Mouse (Mus musculus): ENCODE measurements around the gene Nup85. TPM values are rescaled to one million over a fixed set of nuclear protein-coding genes. Genes with fewer than 3 reads are reported as not detected.

Nup85 gene
- total and polyA plus RNA-seq, 3 experiments, result 362 to 370 TPM; not detected in 1

DNA sequence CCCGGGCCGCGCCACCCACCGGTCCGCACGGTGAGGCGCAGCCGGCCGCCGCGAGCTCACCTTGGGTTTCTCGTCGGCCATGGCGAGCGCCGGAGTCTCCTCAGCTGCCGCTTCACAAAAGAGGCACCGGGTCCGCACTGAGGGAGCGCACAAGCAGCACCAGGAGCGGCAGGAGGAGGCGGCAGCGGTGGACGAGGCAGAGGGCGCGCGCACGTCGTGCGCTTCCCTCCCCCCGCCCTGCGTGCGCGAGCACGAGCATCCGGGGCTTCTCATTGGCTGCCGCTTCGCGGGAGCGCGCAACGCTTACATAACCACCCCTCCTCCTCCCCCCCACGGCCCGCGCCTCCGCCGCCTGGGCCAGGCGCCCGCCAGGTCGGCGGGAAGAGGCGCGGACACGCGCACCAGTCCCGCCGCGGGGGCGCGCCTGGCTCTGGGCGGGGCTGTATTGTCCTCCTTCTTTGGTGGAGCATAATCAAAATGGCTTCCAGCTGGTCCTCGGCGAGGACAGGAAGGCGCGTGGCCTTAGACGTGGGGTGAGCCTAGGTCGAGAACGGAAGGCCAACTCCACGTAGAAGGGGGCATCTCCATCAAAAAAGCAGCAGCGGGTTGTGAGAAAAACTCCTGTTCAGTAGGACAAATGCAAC is 28.1 kb upstream of the Nup85 start, which contains the start of gene Sumo2 (continued):
- no peak for TF ChIP-seq ZC3H11A (IDR thresholded peaks at IDR 0.05; ENCODE audit: low read depth, low read length)
- peak; percentile 45; the same call in 1 of the 2 replicates for TF ChIP-seq NRF1 (IDR thresholded peaks at IDR 0.05; ENCODE audit: insufficient read depth, low read depth, low read length, poor library complexity, severe bottlenecking)
- peak; percentile 99 for TF ChIP-seq MAZ (IDR thresholded peaks at IDR 0.05; ENCODE audit: low read depth, low read length)
- TF ChIP-seq POLR2AphosphoS2 (IDR thresholded peaks at IDR 0.05; ENCODE audit: low read length), result peak; percentile 77; the same call in 1 of the 2 replicates
- no peak for TF ChIP-seq JUND (IDR thresholded peaks at IDR 0.05; ENCODE audit: low read depth, low read length)
- peak; percentile 79; the same call in 1 of the 2 replicates for TF ChIP-seq MYC (IDR thresholded peaks at IDR 0.05; ENCODE audit: low read depth, low read length)
- TF ChIP-seq EP300 (IDR thresholded peaks at IDR 0.05; ENCODE audit: low read depth in 1 of 2, low read length in 2 of 2), result no peak; a peak in 1 of 4 replicates
- TF ChIP-seq TAL1 (IDR thresholded peaks at IDR 0.05; ENCODE audit: low read length), result no peak
- no peak for TF ChIP-seq RCOR1 (IDR thresholded peaks at IDR 0.05; ENCODE audit: low read depth, low read length)
- TF ChIP-seq MXI1 (IDR thresholded peaks at IDR 0.05; ENCODE audit: low read depth, low read length), result peak; percentile 57; the same call in 1 of the 2 replicates
- TF ChIP-seq USF2 (IDR thresholded peaks at IDR 0.05; ENCODE audit: borderline replicate concordance in 1 of 2, insufficient read depth in 1 of 2, low read depth in 1 of 2, low read length in 2 of 2), result no peak
- TF ChIP-seq GABPA (IDR thresholded peaks at IDR 0.05; ENCODE audit: low read depth, low read length), result no peak

DNA sequence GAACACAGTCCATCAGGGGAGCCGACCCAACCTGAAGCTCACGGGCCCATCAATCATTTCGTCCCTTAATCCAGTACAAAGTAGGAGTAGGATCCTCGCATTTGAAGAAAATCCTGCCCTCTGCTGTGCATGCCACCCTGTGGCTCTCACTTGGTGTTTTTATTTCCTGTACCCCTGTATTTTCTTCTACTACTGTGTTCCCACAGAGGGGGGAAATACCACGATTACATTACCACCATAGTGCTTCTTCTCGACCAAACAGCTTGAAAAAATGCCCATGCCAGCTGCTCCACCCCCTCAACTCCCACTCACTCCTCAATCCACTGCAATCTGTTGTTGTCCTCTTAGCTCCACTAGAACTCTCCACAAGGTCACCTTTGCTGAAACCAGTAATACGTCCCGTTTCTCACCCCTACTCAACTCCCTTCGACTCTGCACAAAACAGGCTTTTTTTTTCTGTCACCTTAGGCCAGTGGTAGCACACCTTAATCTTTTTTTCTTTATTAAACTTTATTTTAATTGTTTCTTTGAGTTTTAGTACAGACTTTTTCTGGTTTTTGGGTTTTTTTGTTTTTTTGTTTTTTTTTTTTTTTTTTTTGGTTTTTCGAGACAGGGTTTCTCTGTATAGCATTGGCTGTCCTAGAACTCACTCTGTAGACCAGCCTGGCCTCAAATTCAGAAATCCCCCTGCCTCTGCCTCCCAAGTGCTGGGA is 27.2 kb upstream of the Nup85 start:
- Histone ChIP-seq H3K36me3 (ENCODE audit: control insufficient read depth in 1 of 2, insufficient read depth in 2 of 2, low read length in 2 of 2) (peaks cover 26 to 37% of the 10 kb centered on the region in 2 experiments), H3K4me1 (ENCODE audit: control insufficient read depth in 1 of 2, insufficient read depth in 2 of 2, low read length in 2 of 2) (peaks cover 9 to 27% of the 10 kb centered on the region in 2 experiments), H3K79me2 (ENCODE audit: control insufficient read depth, insufficient read depth, low read length, poor library complexity) (peaks cover 40% of the 10 kb centered on the region), H3K9me3 (replicated peaks; ENCODE audit: insufficient read depth, low read length) (no peaks in the 10 kb centered on the region), H3K4me3 (ENCODE audit: control insufficient read depth in 1 of 2, insufficient read depth in 1 of 2, low read depth in 2 of 2, low read length in 2 of 2) (peak overlapping the region; percentile 51 to 62), H3K27ac (ENCODE audit: control insufficient read depth, low read depth, low read length) (peak overlapping the region; percentile 92), H3K27me3 (ENCODE audit: control insufficient read depth in 1 of 2, insufficient read depth in 2 of 2, low read length in 2 of 2) (peaks cover 0 to under 1% of the 10 kb centered on the region in 2 experiments; a peak in 2 of 4 replicates), H3K9ac (ENCODE audit: control insufficient read depth, low read depth, low read length, poor library complexity, severe bottlenecking) (peak overlapping the region; percentile 80)
- peak; percentile 77 for DNase-seq (ENCODE audit: low read depth, low spot score)
- TF ChIP-seq CHD2 (IDR thresholded peaks at IDR 0.05; ENCODE audit: low read length), result no peak
- peak in 1 of 3 experiments; percentile 7; a peak in 1 of 6 replicates for TF ChIP-seq CTCF (IDR thresholded peaks at IDR 0.05 in 2 of 3, conservative IDR thresholded peaks at IDR 0.05 in 1 of 3; ENCODE audit: control insufficient read depth in 1 of 3, insufficient read depth in 1 of 3, low read depth in 2 of 3, low read length in 3 of 3, poor library complexity in 1 of 3, severe bottlenecking in 1 of 3)
- peak; percentile 84 for TF ChIP-seq ZNF384 (IDR thresholded peaks at IDR 0.05; ENCODE audit: low read depth, low read length)
- TF ChIP-seq POLR2AphosphoS2 (IDR thresholded peaks at IDR 0.05; ENCODE audit: low read length), result no peak
- TF ChIP-seq TBP (IDR thresholded peaks at IDR 0.05; ENCODE audit: low read depth, low read length), result peak; percentile 11; the same call in 1 of the 2 replicates
